Mouse (Mus musculus) erythroblast, embryonic 14.5 days (primary cell): ENCODE data around the gene Lrig1. TPM values are rescaled to one million over a fixed set of nuclear protein-coding genes. Genes with fewer than 3 reads are reported as not detected.

Source experiments
- H3K27me3 ChIP-seq: 2 replicates; pipeline ENCODE4 v1.6.1; 2012; ENCODE audit warnings: inconsistent platforms; ENCODE audit not compliant: control insufficient read depth
- H3K36me3 ChIP-seq: 2 replicates; pipeline ENCODE4 v1.6.1; 2012; ENCODE audit warnings: mild to moderate bottlenecking, inconsistent platforms; ENCODE audit not compliant: control insufficient read depth
- H3K4me1 ChIP-seq: 2 replicates; pipeline ENCODE4 v1.6.1; 2012; ENCODE audit warnings: inconsistent platforms; ENCODE audit not compliant: control insufficient read depth
- H3K4me3 ChIP-seq: replicated peaks from 2 replicates; pipeline ENCODE3; 2012; ENCODE audit warnings: moderate library complexity, mild to moderate bottlenecking, inconsistent platforms
- H3K9me3 ChIP-seq: 2 replicates; pipeline ENCODE4 v1.6.1; 2012; ENCODE audit warnings: low read length, inconsistent platforms, mixed read lengths; ENCODE audit not compliant: control insufficient read depth
- GATA1 ChIP-seq: IDR thresholded peaks from 2 replicates; pipeline ENCODE4 v1.6.1; 2012; ENCODE audit warnings: low read length, inconsistent platforms, mixed read lengths
- TAL1 ChIP-seq: IDR thresholded peaks from 3 replicates; pipeline ENCODE4 v1.6.1; 2012; ENCODE audit warnings: low read length, inconsistent platforms, mixed read lengths
- polyA plus RNA-seq: library from polyadenylated mRNA; stranded (reverse); fragments of >175 nt; gene quantifications from 2 replicates; pipeline ENCODE4 v1.2.3, GENCODE M21; 2012

Gene Lrig1
- polyA plus RNA-seq, 1 experiment, result 0.06 TPM

- Histone ChIP-seq H3K27me3 (no peaks in the 10 kb centered on the region), H3K4me1 (no peaks in the 10 kb centered on the region), H3K9me3 (no peaks in the 10 kb centered on the region), H3K36me3 (no peaks in the 10 kb centered on the region), H3K4me3 (no peak overlapping the region)
- TF ChIP-seq TAL1 (no peak), GATA1 (no peak)
These were observed 18.8 kb upstream of the Lrig1 start for GRCm38 (mm10) chr6:94718607-94719346.

DNA sequence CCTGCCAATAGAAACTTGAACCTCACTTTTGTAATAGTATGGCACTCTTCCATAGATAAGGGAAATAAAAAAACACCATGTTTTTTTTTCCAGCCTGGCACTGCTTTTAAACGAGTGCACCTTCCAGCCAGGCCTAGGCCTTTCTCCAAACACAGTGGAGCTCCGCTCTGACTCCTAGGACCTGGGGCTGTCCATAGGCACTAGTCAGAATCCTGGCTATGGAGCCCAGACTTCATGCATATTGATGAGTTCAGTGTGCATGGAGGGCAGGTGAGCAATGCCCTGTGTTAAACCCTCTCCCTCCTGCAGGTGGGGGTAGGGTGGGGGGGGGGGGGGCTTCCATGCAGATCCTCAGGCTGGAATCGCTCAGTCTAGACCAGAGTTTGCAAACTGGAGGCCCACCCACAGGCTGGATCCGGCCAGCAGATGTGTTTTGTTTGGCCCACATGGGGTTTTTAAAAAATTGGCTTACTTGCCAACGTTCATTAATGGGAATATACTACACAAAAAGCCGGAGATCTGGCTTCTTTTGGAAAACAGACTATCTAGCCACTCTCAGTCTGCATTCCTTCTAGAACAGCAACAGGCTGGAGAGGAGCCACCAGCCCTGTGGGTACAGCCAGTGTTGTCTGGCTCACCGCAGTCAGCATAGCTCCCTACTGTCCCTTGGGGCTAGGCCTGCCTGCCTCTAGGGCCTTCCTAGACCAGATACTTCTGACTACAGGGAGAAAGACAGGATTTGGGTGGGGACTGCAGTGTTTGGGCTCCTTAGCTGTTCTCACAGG lies 17.9 kb upstream of the Lrig1 start:
- no peaks in the 10 kb centered on the region for H3K9me3 ChIP-seq
- H3K4me1 ChIP-seq, result no peaks in the 10 kb centered on the region
- no peaks in the 10 kb centered on the region for H3K27me3 ChIP-seq
- no peak for TF ChIP-seq TAL1
- no peak for TF ChIP-seq GATA1
- no peaks in the 10 kb centered on the region for H3K36me3 ChIP-seq
- H3K4me3 ChIP-seq, result no peak overlapping the region

DNA sequence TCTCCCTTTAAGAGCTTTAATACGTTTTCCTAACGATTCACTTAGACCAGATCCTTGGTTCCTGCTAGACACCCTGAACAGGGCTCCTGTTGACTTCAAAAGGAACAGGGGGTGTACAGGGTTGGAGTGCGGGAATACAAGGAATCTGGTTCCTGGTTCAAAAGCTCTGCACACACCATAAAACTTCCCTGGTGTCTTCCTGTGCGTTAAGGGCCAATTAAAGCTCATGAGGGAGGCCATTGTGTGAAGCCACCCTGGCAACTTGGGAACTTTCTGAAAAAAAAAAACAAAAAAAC lies 15.6 kb upstream of the Lrig1 start:
- H3K4me3 ChIP-seq, result no peak overlapping the region
- TF ChIP-seq TAL1, result no peak
- no peak for TF ChIP-seq GATA1
- no peaks in the 10 kb centered on the region for H3K4me1 ChIP-seq
- H3K9me3 ChIP-seq, result no peaks in the 10 kb centered on the region
- no peaks in the 10 kb centered on the region for H3K36me3 ChIP-seq
- no peaks in the 10 kb centered on the region for H3K27me3 ChIP-seq

- Histone ChIP-seq H3K4me3 (no peak overlapping the region), H3K4me1 (no peaks in the 10 kb centered on the region), H3K9me3 (no peaks in the 10 kb centered on the region), H3K27me3 (no peaks in the 10 kb centered on the region), H3K36me3 (no peaks in the 10 kb centered on the region)
- TF ChIP-seq GATA1 (no peak), TAL1 (no peak)
These were observed 15.1 kb upstream of the Lrig1 start for GRCm38 (mm10) chr6:94714815-94715644.

- Histone ChIP-seq H3K27me3 (no peaks in the 10 kb centered on the region; the same call in 1 of the 2 replicates), H3K4me3 (no peak overlapping the region), H3K36me3 (no peaks in the 10 kb centered on the region), H3K4me1 (no peaks in the 10 kb centered on the region), H3K9me3 (no peaks in the 10 kb centered on the region)
- TF ChIP-seq TAL1 (no peak), GATA1 (no peak)
These were observed 9.9 kb upstream of the Lrig1 start for GRCm38 (mm10) chr6:94709832-94710231.

- Histone ChIP-seq H3K9me3 (no peaks in the 10 kb centered on the region), H3K4me1 (no peaks in the 10 kb centered on the region), H3K36me3 (no peaks in the 10 kb centered on the region), H3K27me3 (peaks cover 3% of the 10 kb centered on the region; the same call in 1 of the 2 replicates), H3K4me3 (no peak overlapping the region)
- no peak for TF ChIP-seq GATA1
These were observed 9.2 kb upstream of the Lrig1 start for GRCm38 (mm10) chr6:94709150-94709549.

GRCm38 (mm10) chr6:94707254-94707653 lies 7.3 kb upstream of the Lrig1 start:
- no peaks in the 10 kb centered on the region for H3K9me3 ChIP-seq
- TF ChIP-seq TAL1, result no peak
- no peak for TF ChIP-seq GATA1
- H3K4me3 ChIP-seq, result no peak overlapping the region
- peaks cover 15% of the 10 kb centered on the region for H3K27me3 ChIP-seq
- H3K36me3 ChIP-seq, result no peaks in the 10 kb centered on the region
- no peaks in the 10 kb centered on the region for H3K4me1 ChIP-seq

DNA sequence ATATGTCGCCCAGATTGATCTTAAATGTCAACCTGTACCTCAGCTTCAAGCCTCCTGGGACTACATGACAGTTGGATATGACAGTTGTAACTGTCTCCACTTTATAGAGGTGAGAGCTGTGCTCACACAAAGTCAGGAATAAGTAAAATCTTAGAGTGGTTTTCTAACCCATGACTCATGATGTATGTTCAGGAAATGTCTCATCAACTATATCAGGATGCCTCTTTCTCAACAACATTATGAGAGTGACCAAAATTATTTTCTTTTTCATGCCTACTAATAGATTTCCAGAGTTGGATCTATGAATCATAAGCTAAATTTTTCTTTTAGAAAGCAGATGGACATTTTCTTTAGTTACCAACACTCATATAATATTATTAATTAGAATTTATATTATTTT lies 6.0 kb upstream of the Lrig1 start:
- peaks cover 8% of the 10 kb centered on the region for H3K4me1 ChIP-seq
- H3K9me3 ChIP-seq, result no peaks in the 10 kb centered on the region
- no peak overlapping the region for H3K4me3 ChIP-seq
- H3K36me3 ChIP-seq, result no peaks in the 10 kb centered on the region
- TF ChIP-seq GATA1, result no peak
- no peak for TF ChIP-seq TAL1
- H3K27me3 ChIP-seq, result peaks cover 28% of the 10 kb centered on the region

DNA sequence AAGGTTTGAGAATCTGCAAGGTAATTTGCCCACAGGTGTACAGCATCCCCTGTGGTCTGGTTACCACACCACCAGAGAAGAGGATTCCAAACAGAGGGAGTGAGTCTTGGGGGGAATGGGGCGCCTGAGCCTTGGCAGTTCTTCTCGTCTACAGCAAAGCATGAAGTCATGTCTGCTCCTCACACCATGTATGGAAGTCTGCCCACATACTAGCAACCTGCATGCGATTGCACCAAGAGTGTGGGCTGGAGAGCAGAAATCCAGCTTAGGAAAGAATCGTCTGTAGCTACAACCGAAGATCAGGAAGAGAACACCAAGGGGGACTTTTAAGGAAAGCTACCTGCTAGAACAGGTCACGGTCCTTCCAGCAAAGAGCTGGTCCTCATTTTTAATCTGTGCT lies 3.0 kb upstream of the Lrig1 start:
- no peak overlapping the region for H3K4me3 ChIP-seq
- no peaks in the 10 kb centered on the region for H3K36me3 ChIP-seq
- no peaks in the 10 kb centered on the region; the same call in 1 of the 2 replicates for H3K9me3 ChIP-seq
- peaks cover 35% of the 10 kb centered on the region for H3K4me1 ChIP-seq
- peaks cover 56% of the 10 kb centered on the region for H3K27me3 ChIP-seq
- no peak for TF ChIP-seq TAL1
- TF ChIP-seq GATA1, result no peak
